Mouse (Mus musculus): ENCODE results near the gene Thrb. TPM values are rescaled to one million over a fixed set of nuclear protein-coding genes. Genes with fewer than 3 reads are reported as not detected.

The Thrb gene
- polyA plus RNA-seq, 1 experiment = 0.65 TPM

DNA sequence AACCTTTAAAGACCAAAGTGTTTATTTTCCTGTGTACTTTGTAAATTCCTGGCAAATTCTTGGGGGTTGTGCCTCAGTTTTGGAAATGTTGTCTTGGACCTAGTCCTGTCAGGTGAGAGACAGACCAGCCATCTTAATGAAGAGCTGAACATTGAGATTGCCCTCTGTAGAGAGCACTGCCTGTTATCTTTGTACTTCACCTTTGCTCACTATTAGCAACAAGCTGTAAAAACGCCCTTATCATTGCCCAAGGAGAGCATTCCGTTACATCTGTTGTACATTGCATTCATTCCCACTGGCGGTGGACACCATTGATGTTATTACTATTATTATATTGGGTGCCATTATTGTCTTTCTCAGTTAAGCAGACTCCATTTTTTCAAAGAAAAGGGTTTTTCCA lies 40.2 kb downstream of the Thrb start:
- Histone ChIP-seq H3K36me3 (ENCODE audit: control insufficient read depth, insufficient read depth, low read length) (no peaks in the 10 kb centered on the region), H3K27me3 (ENCODE audit: control insufficient read depth, insufficient read depth, low read length) (no peaks in the 10 kb centered on the region), H3K27ac (ENCODE audit: insufficient read depth, low read length) (no peak overlapping the region), H3K4me3 (ENCODE audit: extremely low read depth, insufficient read depth, insufficient read length) (no peak overlapping the region), H3K4me1 (ENCODE audit: control insufficient read depth, insufficient read depth, insufficient read length) (no peaks in the 10 kb centered on the region)
- 89% methylated on average over 3 of the region's 3 CpGs for WGBS
- DNase-seq (ENCODE audit: low read depth in 1 of 2, low spot score in 2 of 2) = no peak
- TF ChIP-seq CTCF (IDR thresholded peaks at IDR 0.05; ENCODE audit: extremely low read depth, insufficient read depth, insufficient read length, insufficient replicate concordance) = no peak
- TF ChIP-seq POLR2A (IDR thresholded peaks at IDR 0.05; ENCODE audit: low read depth, low read length) = no peak

DNA sequence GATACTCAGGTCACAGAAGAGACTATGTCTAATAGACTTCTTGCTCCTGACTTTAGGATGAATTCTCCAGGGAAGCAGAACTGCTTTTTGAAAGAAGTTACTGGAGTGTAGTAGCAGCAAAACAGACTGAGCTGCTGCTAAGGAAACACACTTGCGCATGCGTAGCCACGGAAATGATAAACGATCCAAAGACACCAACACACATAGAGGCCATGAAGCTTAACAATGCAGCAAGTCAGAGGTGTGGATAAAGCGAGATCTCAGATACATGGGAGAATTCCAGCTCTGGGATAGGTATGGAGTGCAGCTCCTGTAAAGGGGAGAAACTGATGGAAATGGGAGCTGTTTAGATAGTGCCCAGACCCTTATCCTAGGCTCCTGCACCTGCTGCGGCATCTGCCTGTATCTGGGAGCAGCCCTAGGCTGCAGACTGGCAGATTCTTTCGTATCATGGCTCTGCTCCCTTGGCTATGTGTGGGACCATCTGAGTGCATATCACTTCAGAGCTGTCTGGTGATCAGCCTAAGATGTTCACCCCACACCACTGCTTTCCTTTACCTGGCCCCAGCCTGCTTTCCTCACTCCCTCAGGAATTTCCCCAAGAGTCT lies 53.3 kb downstream of the Thrb start:
- 94% methylated on average over 7 of the region's 7 CpGs for WGBS
- no peak for DNase-seq (ENCODE audit: low read depth in 1 of 2, low spot score in 2 of 2)
- no peak for TF ChIP-seq POLR2A (IDR thresholded peaks at IDR 0.05; ENCODE audit: low read depth, low read length)
- no peak for TF ChIP-seq CTCF (IDR thresholded peaks at IDR 0.05; ENCODE audit: extremely low read depth, insufficient read depth, insufficient read length, insufficient replicate concordance)
- H3K27me3 ChIP-seq (ENCODE audit: control insufficient read depth, insufficient read depth, low read length) = no peaks in the 10 kb centered on the region
- no peak overlapping the region for H3K4me3 ChIP-seq (ENCODE audit: extremely low read depth, insufficient read depth, insufficient read length)
- no peaks in the 10 kb centered on the region for H3K36me3 ChIP-seq (ENCODE audit: control insufficient read depth, insufficient read depth, low read length)
- H3K27ac ChIP-seq (ENCODE audit: insufficient read depth, low read length) = no peak overlapping the region
- no peaks in the 10 kb centered on the region for H3K4me1 ChIP-seq (ENCODE audit: control insufficient read depth, insufficient read depth, insufficient read length)

DNA sequence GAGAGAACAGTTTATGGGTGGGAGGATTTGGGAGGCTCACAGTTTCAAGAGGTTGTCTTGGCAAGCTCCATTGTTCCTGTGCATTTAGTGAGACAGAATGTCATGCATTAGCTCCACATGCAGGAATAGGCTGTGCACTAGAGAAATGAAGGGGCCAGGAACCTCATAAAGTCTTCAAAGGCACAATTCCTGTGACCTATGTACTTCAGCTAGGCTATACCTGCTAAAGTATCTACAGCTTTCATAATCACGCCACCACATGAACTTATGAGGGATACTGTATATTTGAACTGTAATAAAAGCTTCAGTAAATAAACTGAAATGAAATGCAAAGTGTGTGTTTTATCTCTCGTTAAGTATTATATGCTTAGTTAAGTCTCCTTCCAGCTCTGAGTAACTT lies 59.4 kb downstream of the Thrb start:
- no peak for DNase-seq (ENCODE audit: low read depth in 1 of 2, low spot score in 2 of 2)
- no peak for TF ChIP-seq CTCF (IDR thresholded peaks at IDR 0.05; ENCODE audit: extremely low read depth, insufficient read depth, insufficient read length, insufficient replicate concordance)
- TF ChIP-seq POLR2A (IDR thresholded peaks at IDR 0.05; ENCODE audit: low read depth, low read length) = no peak

DNA sequence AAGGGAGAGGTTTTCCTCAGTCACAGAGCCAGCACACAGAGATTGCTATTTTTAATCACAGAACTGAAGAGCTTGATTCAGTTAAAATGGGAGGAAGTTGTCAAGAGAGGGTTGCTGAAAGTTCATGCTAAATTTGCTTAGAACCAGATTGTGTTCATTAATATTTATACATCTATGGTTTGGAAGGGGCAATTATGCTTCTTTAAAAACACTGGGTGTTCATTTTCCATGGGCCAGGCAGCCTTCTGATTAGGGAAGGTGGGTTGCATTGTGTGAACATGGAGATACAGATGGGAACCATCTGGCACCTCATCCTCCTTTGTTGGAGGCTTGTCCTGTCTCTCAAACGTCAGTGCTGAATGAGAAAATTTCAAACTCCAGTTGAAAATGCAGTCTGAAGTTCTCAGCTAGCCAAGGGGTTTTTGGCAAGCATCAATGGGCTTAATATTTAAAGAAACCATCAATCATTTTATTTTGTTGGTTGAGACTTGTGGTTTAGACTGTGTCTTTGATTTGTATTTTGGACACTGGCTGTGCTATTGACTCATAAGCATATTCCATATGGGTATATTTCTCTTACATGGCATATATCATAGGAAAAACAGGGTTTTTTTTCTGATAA lies 62.9 kb downstream of the Thrb start:
- no peaks in the 10 kb centered on the region for H3K36me3 ChIP-seq (ENCODE audit: control insufficient read depth, insufficient read depth, low read length)
- no peaks in the 10 kb centered on the region for H3K27me3 ChIP-seq (ENCODE audit: control insufficient read depth, insufficient read depth, low read length)
- 41% methylated on average over 1 of the region's 1 CpGs for WGBS
- TF ChIP-seq POLR2A (IDR thresholded peaks at IDR 0.05; ENCODE audit: low read depth, low read length) (no peak), CTCF (IDR thresholded peaks at IDR 0.05; ENCODE audit: extremely low read depth, insufficient read depth, insufficient read length, insufficient replicate concordance) (no peak)
- no peak overlapping the region for H3K4me3 ChIP-seq (ENCODE audit: extremely low read depth, insufficient read depth, insufficient read length)
- no peak overlapping the region for H3K27ac ChIP-seq (ENCODE audit: insufficient read depth, low read length)
- DNase-seq (ENCODE audit: low read depth in 1 of 2, low spot score in 2 of 2) = no peak
- H3K4me1 ChIP-seq (ENCODE audit: control insufficient read depth, insufficient read depth, insufficient read length) = no peaks in the 10 kb centered on the region

More for the DNA sequence above, 59.4 kb downstream of the Thrb start:
- Histone ChIP-seq H3K27me3 (ENCODE audit: control insufficient read depth, insufficient read depth, low read length) (no peaks in the 10 kb centered on the region), H3K4me1 (ENCODE audit: control insufficient read depth, insufficient read depth, insufficient read length) (no peaks in the 10 kb centered on the region), H3K36me3 (ENCODE audit: control insufficient read depth, insufficient read depth, low read length) (no peaks in the 10 kb centered on the region), H3K27ac (ENCODE audit: insufficient read depth, low read length) (no peak overlapping the region), H3K4me3 (ENCODE audit: extremely low read depth, insufficient read depth, insufficient read length) (no peak overlapping the region)
- WGBS = 91% methylated on average over 2 of the region's 2 CpGs

DNA sequence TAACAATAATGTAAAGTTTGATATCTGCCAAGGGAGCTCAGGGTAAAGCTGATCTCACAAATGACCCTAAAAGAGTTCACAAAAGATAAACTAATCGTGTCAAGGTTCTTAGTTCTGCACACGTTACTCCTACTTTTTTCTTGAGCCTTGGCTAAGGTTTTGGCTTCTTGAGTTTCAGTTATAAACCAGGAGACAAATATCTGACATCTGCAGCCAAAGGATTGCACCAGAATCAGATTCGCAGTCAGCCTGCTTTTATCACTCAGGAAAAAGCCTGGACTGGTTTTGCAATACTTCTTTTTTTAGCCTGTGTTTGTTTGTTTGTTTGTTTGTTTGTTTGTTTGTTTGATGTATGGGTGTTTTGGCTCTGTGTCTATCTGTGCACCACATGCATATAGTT lies 64.5 kb downstream of the Thrb start:
- WGBS = 87% methylated on average over 3 of the region's 3 CpGs
- TF ChIP-seq POLR2A (IDR thresholded peaks at IDR 0.05; ENCODE audit: low read depth, low read length) (no peak), CTCF (IDR thresholded peaks at IDR 0.05; ENCODE audit: extremely low read depth, insufficient read depth, insufficient read length, insufficient replicate concordance) (no peak)
- no peaks in the 10 kb centered on the region for H3K27me3 ChIP-seq (ENCODE audit: control insufficient read depth, insufficient read depth, low read length)
- H3K4me1 ChIP-seq (ENCODE audit: control insufficient read depth, insufficient read depth, insufficient read length) = no peaks in the 10 kb centered on the region
- no peak for DNase-seq (ENCODE audit: low read depth in 1 of 2, low spot score in 2 of 2)
- H3K36me3 ChIP-seq (ENCODE audit: control insufficient read depth, insufficient read depth, low read length) = no peaks in the 10 kb centered on the region
- no peak overlapping the region for H3K4me3 ChIP-seq (ENCODE audit: extremely low read depth, insufficient read depth, insufficient read length)
- H3K27ac ChIP-seq (ENCODE audit: insufficient read depth, low read length) = no peak overlapping the region

DNA sequence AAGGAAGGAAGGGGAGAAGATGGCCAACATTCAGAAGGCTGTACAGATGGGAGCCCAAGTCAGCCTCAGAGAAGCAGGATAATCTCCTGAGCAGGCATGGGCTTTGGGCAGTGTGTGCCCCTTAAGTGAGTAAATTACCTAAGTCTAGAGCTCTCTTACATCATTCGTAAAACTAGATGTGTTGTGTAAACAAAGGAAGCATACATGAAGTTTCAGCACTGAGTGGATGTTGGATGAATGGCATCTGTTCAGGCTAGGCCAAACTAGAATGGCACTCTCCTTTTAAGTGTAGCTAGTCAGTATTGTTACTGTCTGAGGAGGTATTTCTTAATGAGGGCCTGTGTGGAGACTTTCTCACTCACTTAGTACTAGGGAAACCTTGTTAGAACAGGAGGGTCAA lies 66.8 kb downstream of the Thrb start:
- no peak for DNase-seq (ENCODE audit: low read depth in 1 of 2, low spot score in 2 of 2)
- no peak overlapping the region for H3K27ac ChIP-seq (ENCODE audit: insufficient read depth, low read length)
- WGBS = 92% methylated on average over 1 of the region's 1 CpGs

DNA sequence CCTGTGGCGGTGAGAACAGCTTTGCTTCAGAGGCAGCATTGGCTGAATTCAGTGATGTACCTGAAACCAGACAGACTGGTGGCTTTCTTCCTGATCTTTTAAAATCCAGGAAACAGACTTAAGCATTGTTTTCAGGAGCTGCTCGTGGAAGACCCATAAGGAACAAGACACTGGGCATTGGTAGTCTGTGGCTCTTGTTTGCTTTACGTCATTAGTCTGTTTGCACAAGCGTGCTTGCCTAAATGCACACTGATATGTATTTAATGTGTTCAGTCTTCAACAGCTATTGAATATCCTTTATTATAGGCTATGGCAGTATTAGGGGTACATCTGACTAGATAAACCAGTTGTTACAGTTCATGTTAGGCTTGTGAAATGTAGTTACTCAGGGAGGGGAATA lies 67.8 kb downstream of the Thrb start:
- Histone ChIP-seq H3K27ac (ENCODE audit: insufficient read depth, low read length) (no peak overlapping the region), H3K4me3 (ENCODE audit: extremely low read depth, insufficient read depth, insufficient read length) (no peak overlapping the region), H3K27me3 (ENCODE audit: control insufficient read depth, insufficient read depth, low read length) (no peaks in the 10 kb centered on the region), H3K36me3 (ENCODE audit: control insufficient read depth, insufficient read depth, low read length) (no peaks in the 10 kb centered on the region), H3K4me1 (ENCODE audit: control insufficient read depth, insufficient read depth, insufficient read length) (no peaks in the 10 kb centered on the region)
- 82% methylated on average over 4 of the region's 4 CpGs for WGBS
- no peak for DNase-seq (ENCODE audit: low read depth in 1 of 2, low spot score in 2 of 2)
- TF ChIP-seq POLR2A (IDR thresholded peaks at IDR 0.05; ENCODE audit: low read depth, low read length) = no peak
- no peak for TF ChIP-seq CTCF (IDR thresholded peaks at IDR 0.05; ENCODE audit: extremely low read depth, insufficient read depth, insufficient read length, insufficient replicate concordance)

More for the DNA sequence above, 66.8 kb downstream of the Thrb start:
- no peak overlapping the region for H3K4me3 ChIP-seq (ENCODE audit: extremely low read depth, insufficient read depth, insufficient read length)
- no peaks in the 10 kb centered on the region for H3K36me3 ChIP-seq (ENCODE audit: control insufficient read depth, insufficient read depth, low read length)
- no peaks in the 10 kb centered on the region for H3K27me3 ChIP-seq (ENCODE audit: control insufficient read depth, insufficient read depth, low read length)
- TF ChIP-seq POLR2A (IDR thresholded peaks at IDR 0.05; ENCODE audit: low read depth, low read length) = no peak
- TF ChIP-seq CTCF (IDR thresholded peaks at IDR 0.05; ENCODE audit: extremely low read depth, insufficient read depth, insufficient read length, insufficient replicate concordance) = no peak
- H3K4me1 ChIP-seq (ENCODE audit: control insufficient read depth, insufficient read depth, insufficient read length) = no peaks in the 10 kb centered on the region
